Mouse (Mus musculus): ENCODE results near the gene Eml6. TPM values are rescaled to one million over a fixed set of nuclear protein-coding genes. Genes with fewer than 3 reads are reported as not detected.
A peak's percentile ranks its signal among the peaks of the same experiment; 100 is the strongest.

The Eml6 gene
- 1.2 and 1.3 TPM in 2 replicates for polyA plus RNA-seq (2012; ENCODE audit: insufficient read depth, insufficient read length, missing spikeins)

DNA sequence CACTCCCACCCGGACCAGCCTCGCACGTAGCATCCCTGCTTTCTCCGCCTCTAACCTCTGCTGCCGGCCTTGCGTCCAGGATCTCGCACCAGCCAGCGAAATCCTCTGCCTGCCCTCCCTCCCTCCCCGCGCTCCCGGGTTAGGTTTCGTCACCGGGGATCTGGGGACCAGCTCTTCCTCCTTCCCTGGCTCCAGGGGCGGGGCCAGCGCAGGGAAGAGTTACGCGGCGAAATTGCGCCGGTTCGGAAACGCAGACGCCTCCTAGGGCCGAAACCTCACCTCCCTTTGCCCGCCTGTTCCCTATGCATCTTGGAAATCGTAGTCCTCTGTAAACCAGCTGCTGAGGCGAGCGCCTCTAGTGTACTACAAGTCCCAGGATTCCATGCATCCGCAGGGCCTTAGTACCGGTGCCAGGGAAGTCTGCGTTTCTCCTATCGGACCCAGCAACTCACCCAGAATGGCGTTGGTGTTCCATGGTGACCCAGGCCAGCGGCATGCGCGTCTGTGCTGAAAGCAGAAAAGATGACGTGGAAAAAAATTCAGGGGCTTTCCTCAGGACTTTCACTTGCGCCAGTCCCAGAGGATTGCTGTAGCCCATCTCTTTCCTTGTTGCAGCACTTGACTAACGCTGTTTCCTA, at the start of gene Eml6:
Eml6 (minus strand) TSS at position 199 of the 638 bp plus-strand sequence.
- H3K4me1 ChIP-seq (ENCODE audit: control insufficient read depth, insufficient read depth, insufficient read length, low read length): no peaks in the 10 kb centered on the region
- peak within 1 kb of the TSS; percentile 68 for H3K4me3 ChIP-seq (ENCODE audit: insufficient read depth, low read depth, low read length)
- H3K27ac ChIP-seq (replicated peaks; ENCODE audit: low read depth, low read length): peak within 1 kb of the TSS; percentile 61

DNA sequence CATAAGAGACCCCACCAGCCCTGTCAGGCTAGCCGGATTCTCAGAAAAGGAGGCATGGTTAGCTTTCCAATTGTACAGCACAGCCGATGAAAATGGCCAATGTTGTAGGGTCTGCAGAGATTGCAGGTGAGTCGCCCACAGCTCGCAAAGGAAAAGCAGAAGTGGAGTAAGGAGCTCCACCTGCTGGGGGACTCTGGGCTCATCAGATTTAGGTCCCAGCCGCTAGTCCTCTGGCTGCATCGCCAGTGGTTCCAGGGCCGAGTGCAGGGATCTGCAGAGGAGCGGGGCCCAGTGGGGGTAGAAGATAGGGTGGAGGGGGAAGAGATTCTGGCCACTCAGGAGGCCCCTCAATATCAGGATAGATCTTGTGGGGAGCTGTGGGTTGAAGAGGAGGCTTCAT, 31.5 kb upstream of the Eml6 start:
- Histone ChIP-seq H3K4me1 (ENCODE audit: control insufficient read depth, insufficient read depth, insufficient read length, low read length) (no peaks in the 10 kb centered on the region), H3K27ac (replicated peaks; ENCODE audit: low read depth, low read length) (no peak overlapping the region), H3K4me3 (ENCODE audit: insufficient read depth, low read depth, low read length) (no peak overlapping the region)

DNA sequence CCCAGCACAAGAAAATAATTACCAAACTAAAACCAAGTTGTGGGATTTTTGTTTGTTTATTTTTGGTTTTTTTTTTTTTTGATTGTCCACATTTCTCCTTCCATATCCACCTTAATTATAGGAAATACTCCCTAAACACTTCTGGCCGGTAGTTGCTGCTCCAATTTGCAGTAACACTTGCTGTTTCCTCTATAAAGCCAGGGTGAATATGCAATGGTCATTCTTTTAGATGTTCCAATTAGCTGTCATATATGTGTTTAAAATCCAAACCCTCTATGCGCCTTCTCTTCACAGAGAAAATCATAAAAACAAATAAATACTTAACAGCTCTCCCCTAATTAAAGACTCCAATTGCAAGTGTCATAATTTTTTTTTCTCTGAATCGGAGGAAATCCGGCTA, 689 bp downstream of the Eml6 start:
- H3K27ac ChIP-seq (replicated peaks; ENCODE audit: low read depth, low read length): no peak overlapping the region
- no peaks in the 10 kb centered on the region for H3K4me1 ChIP-seq (ENCODE audit: control insufficient read depth, insufficient read depth, insufficient read length, low read length)
- peak overlapping the region; percentile 65 for H3K4me3 ChIP-seq (ENCODE audit: insufficient read depth, low read depth, low read length)

DNA sequence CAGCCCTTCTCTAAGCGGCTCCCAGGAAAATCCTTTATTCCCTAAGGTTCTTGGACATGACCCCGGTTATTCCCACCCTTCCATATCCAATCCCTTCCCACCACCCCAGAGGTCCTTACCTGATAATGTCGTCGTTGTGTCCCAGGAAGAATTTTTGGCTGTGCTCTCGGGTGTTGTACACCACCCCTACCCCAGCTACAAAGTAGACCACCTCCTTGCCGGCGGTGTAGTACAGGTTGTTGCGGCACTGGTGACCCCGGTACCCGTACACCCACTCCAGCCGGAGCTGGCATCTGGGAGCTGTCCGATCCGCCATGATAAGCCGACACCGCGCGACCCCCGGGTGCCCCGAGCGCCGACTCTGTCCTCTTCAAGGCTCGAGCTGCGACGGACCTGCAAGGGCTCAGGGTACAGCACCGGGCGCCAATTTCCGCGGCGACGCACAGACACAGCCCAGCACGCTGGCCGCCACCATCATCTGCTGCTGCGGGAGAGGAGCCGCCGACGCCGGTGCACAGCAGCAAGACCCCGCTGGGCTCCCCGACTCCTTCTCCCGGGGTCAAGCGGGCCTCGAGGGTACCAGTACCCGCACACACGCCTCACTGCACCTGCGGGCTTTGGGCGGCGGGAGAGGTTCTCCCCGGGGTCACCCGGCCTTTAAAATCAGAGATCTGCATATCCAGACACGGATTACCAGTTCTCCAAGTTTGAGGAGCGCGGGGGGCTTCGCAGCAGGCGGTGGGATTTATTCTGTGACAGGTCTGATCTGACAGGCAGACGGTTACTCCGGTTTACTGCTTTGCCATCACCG, 1.4 kb downstream of the Eml6 start:
- Histone ChIP-seq H3K27ac (replicated peaks; ENCODE audit: low read depth, low read length) (no peak overlapping the region), H3K4me1 (ENCODE audit: control insufficient read depth, insufficient read depth, insufficient read length, low read length) (no peaks in the 10 kb centered on the region), H3K4me3 (ENCODE audit: insufficient read depth, low read depth, low read length) (peak overlapping the region; percentile 65)

DNA sequence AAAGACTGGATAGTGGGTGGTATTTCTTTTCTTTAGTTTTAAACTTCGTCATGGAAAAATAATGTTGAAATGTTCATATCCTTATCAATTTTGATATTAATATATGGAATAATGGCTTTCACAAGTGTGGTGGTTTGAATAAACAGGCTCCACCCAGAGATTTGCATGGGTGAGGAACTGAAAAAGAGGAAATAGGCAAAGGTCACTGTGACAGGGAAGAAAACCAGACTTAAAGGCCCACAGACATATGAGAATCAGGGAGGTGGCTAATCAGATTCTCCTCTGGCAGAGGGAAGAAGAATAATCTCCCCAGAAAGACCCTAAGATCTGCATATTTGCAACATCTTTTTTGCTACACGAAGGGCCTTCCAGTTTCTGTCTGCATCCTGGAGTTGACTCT, 39.6 kb downstream of the Eml6 start:
- H3K4me3 ChIP-seq (ENCODE audit: insufficient read depth, low read depth, low read length): no peak overlapping the region
- no peak overlapping the region for H3K27ac ChIP-seq (replicated peaks; ENCODE audit: low read depth, low read length)
- no peaks in the 10 kb centered on the region; the same call in 1 of the 2 replicates for H3K4me1 ChIP-seq (ENCODE audit: control insufficient read depth, insufficient read depth, insufficient read length, low read length)

DNA sequence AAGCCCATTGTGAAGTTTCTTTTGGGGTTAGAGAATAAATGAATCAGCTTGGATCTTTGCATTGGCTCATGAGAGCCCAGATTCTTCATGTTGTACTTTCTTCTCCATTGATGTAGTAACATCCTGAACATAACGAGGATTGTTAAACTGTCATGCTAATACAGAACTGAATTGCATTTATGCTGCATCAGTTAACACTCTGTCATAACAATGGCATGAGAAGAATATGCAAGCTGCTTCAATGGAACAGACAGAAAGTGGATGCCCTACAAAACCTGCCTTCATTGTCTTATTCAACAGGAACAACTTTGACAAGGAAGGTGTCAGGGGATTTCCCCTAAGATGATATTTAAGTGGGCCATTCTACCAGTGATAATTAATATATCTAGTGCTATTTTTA, 57.0 kb downstream of the Eml6 start:
- no peak overlapping the region for H3K4me3 ChIP-seq (ENCODE audit: insufficient read depth, low read depth, low read length)
- no peaks in the 10 kb centered on the region for H3K4me1 ChIP-seq (ENCODE audit: control insufficient read depth, insufficient read depth, insufficient read length, low read length)
- H3K27ac ChIP-seq (replicated peaks; ENCODE audit: low read depth, low read length): no peak overlapping the region

DNA sequence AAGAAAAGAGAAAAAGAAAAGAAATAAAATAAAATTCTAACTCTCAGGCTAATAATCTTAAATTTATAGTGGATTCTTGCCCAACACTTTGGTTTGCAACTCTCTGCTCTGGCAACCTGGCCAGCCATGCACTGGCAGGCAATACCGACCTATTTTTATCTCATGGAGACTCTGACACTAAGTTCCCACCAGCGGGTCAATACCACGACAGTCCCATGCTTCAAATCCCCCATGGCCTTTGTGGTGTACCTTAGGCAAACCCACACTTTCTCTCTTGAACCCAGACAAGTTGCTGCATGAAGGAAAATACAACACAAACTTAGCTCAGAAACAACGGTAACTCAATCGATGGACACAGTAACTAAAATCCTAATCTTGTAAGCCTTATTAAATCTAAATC, 66.5 kb downstream of the Eml6 start:
- Histone ChIP-seq H3K27ac (replicated peaks; ENCODE audit: low read depth, low read length) (no peak overlapping the region), H3K4me3 (ENCODE audit: insufficient read depth, low read depth, low read length) (no peak overlapping the region), H3K4me1 (ENCODE audit: control insufficient read depth, insufficient read depth, insufficient read length, low read length) (no peaks in the 10 kb centered on the region)

DNA sequence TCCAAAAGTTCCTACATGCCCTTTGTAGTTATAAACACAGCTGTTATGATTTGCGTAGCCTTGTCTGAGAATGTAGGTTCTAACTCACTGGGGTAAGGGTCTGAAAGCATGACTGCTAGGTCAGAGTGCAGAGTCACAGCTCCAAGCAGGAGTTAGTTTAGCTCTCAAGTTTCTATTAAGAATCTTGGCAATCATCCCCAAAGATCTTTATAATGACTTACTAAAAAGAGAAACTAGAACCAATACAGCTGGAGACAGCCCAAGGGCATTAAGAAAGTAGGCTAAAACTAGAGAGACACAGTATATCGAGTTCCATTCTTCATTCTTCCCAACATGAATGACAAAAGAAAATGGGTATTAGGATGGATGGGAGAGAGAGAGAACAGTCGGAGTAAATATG, 81.2 kb downstream of the Eml6 start:
- no peak overlapping the region for H3K27ac ChIP-seq (replicated peaks; ENCODE audit: low read depth, low read length)
- H3K4me3 ChIP-seq (ENCODE audit: insufficient read depth, low read depth, low read length): no peak overlapping the region
- no peaks in the 10 kb centered on the region for H3K4me1 ChIP-seq (ENCODE audit: control insufficient read depth, insufficient read depth, insufficient read length, low read length)

DNA sequence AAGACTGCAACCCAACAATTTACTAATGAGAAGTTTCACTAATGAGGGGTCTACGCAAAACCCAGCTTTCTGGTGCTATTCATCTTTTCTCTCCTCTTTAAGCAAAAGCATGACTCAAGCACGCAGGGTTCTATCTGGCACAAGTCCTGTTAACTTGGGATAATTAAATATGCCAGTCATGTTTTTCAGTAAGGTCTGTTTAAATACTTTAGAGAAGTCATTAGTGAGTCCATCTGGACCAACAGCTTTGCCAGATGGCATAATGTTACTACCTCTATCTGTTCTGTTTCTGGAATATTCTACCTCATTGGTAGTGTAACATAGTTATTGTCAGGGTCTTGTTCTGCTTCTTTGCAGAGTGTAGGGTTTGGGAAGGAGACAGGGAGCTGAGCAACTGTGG, 101.5 kb downstream of the Eml6 start:
- no peaks in the 10 kb centered on the region for H3K4me1 ChIP-seq (ENCODE audit: control insufficient read depth, insufficient read depth, insufficient read length, low read length)
- H3K4me3 ChIP-seq (ENCODE audit: insufficient read depth, low read depth, low read length): no peak overlapping the region
- H3K27ac ChIP-seq (replicated peaks; ENCODE audit: low read depth, low read length): no peak overlapping the region

DNA sequence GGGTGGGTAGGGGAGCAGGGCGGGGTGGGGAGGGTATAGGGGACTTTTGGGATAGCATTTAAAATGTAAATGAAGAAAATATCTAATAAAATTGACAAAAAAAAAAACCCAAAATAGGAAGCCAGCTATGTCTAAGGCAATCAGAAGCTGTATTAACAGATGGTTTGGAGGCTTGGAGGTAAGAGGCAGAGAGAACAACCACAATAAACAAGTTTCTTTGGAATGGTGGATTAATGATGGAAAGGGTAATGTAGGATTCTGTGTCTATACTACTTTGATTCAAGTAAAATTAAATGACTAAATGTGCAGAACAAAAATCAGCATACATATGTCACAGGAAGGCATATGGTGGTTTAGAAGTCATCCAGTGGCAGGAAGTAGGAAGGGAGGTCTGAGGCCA, 102.0 kb downstream of the Eml6 start:
- Histone ChIP-seq H3K4me1 (ENCODE audit: control insufficient read depth, insufficient read depth, insufficient read length, low read length) (no peaks in the 10 kb centered on the region), H3K4me3 (ENCODE audit: insufficient read depth, low read depth, low read length) (no peak overlapping the region), H3K27ac (replicated peaks; ENCODE audit: low read depth, low read length) (no peak overlapping the region)

DNA sequence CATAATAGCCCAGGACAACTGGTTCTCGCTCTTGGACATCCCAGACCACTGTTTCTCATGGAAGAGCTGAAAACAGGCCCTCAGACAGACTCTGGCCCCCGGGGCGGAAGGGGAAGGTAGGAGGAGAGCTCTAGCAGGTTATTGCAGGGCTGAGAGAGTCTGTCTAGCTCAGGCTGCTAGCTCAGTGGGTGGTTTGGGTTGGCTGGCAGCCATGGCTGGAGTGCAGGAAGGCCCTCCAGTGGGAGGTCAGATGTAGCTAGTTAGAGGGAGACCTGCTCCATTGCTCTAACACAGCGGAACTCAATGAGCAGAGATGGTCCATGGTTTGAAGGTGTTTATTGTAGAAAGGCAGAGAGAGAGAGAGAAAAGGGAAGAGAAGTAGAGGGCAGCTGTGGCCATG, 112.7 kb downstream of the Eml6 start:
- H3K4me3 ChIP-seq (ENCODE audit: insufficient read depth, low read depth, low read length): no peak overlapping the region
- H3K4me1 ChIP-seq (ENCODE audit: control insufficient read depth, insufficient read depth, insufficient read length, low read length): no peaks in the 10 kb centered on the region
- no peak overlapping the region for H3K27ac ChIP-seq (replicated peaks; ENCODE audit: low read depth, low read length)

DNA sequence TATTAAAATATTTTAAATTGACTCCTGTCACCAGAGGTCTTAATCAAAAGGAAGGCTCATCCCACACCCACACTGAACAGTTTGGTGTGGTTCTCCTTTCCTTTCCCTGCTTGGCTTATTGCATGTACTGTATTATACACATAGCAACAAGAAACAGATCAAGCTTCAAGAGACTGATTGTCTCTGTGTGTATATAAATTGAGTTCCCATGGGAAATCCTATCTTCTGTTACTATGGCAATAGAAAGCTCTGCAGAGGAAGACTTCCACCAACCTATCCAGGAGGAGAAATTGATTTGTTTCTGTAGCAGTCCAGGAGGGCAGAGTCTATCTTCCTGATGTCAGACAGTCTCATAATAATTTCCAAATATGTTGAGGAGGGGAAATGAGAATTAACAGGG, 116.5 kb downstream of the Eml6 start:
- H3K4me3 ChIP-seq (ENCODE audit: insufficient read depth, low read depth, low read length): no peak overlapping the region
- H3K27ac ChIP-seq (replicated peaks; ENCODE audit: low read depth, low read length): no peak overlapping the region
- no peaks in the 10 kb centered on the region for H3K4me1 ChIP-seq (ENCODE audit: control insufficient read depth, insufficient read depth, insufficient read length, low read length)

DNA sequence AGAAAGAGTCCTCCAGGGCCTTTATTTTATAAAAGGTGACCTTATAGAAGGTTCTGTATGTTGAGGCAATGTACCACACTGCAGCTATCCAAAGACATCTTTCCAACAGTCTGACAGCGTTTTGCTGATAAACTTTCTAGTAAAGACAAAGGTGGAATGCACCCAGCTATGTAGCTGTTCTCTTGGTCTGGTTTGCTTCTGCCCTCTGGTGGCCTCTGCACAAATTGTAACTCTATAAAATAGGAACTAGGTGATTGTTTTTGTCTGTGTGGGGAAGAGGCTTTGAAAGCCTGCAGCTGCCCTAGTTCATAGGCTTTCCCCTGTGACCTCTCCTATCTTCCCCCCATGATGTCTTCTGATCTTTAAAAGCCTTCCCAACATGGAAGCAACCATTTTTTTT, 140.7 kb downstream of the Eml6 start:
- Histone ChIP-seq H3K27ac (replicated peaks; ENCODE audit: low read depth, low read length) (no peak overlapping the region), H3K4me1 (ENCODE audit: control insufficient read depth, insufficient read depth, insufficient read length, low read length) (no peaks in the 10 kb centered on the region), H3K4me3 (ENCODE audit: insufficient read depth, low read depth, low read length) (no peak overlapping the region)

DNA sequence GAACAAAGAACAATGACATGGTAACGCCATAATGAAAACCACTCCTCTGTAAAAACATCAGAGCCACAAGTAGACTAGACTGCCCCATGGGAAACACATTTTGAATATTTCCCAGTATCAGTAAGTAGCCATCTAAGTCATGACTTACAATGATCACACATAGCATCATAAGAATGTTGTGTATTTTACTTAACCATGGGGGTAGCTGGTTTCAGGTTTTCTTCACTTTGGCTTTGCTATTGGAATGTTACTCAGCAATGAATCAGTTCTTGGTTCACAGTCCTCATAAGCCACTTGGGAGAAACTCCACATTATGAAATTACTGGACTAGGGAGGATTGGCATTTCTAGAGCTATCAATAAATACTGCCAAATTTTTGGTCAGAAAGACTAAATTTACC, 141.5 kb downstream of the Eml6 start:
- Histone ChIP-seq H3K4me1 (ENCODE audit: control insufficient read depth, insufficient read depth, insufficient read length, low read length) (no peaks in the 10 kb centered on the region), H3K4me3 (ENCODE audit: insufficient read depth, low read depth, low read length) (no peak overlapping the region), H3K27ac (replicated peaks; ENCODE audit: low read depth, low read length) (no peak overlapping the region)

DNA sequence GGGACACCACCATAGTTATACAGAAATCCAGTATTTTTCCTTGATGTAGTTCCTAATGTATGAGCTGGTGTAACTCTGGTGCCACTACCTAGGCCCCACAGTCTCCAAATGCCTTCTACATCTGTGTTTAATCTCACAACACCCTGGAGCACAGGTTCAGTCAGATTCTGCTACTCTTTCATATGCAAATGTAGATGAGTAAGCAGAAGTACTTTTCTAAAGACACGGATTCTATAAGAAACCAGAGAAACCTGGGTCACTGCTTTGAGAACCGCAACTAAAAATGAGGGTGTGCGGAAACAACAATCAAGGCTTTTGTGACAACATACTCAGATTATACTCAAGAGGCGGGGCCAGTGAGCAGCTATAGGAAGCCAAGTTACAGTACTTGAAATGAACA, 142.8 kb downstream of the Eml6 start:
- no peak overlapping the region for H3K4me3 ChIP-seq (ENCODE audit: insufficient read depth, low read depth, low read length)
- no peaks in the 10 kb centered on the region for H3K4me1 ChIP-seq (ENCODE audit: control insufficient read depth, insufficient read depth, insufficient read length, low read length)
- H3K27ac ChIP-seq (replicated peaks; ENCODE audit: low read depth, low read length): no peak overlapping the region

DNA sequence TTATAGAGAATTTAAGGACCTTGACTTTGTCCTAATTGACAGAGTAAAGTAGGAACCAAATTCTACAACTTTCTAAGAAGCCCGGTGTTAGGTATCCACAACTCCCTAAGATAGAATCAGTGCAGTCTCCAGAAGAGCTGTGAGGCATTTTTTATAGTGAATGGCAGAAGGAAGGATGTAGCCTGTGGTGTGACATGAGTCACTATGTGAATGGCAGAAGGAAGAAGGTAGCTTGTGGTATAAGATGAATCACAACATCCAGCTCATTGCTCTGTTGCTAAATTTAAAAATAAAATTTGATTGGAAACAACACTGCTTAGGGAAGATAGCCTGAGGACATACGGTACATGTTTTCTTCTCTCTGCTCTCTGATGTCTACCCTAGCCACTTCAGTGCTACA, 146.2 kb downstream of the Eml6 start:
- no peak overlapping the region for H3K27ac ChIP-seq (replicated peaks; ENCODE audit: low read depth, low read length)
- H3K4me1 ChIP-seq (ENCODE audit: control insufficient read depth, insufficient read depth, insufficient read length, low read length): no peaks in the 10 kb centered on the region
- no peak overlapping the region for H3K4me3 ChIP-seq (ENCODE audit: insufficient read depth, low read depth, low read length)

All from brown adipose tissue, adult 24 weeks (tissue).